26 mouse cellular contexts compared by ENCODE assay signal in genomic region chr11:79097736-79098135, GRCm38 (mm10).
"Had no signal": no experiment of that assay in that cellular context is flagged by ENCODE, and none has a peak within 500 bp of the region (broad histone marks: within the 10 kb centered on the region; RNA-seq: fewer than 3 reads in every experiment).

No protein-coding gene starts in this region.

- H3K4me2 ChIP-seq: heart, embryonic 13.5 days; heart, embryonic 15.5 days; hindbrain, embryonic 13.5 days; hindbrain, embryonic 15.5 days; kidney, embryonic 15.5 days; limb, embryonic 13.5 days; limb, embryonic 15.5 days; liver, embryonic 12.5 days had no signal

- H3K27me3 ChIP-seq: heart, embryonic 13.5 days; heart, embryonic 15.5 days; hindbrain, embryonic 13.5 days; hindbrain, embryonic 15.5 days; kidney, embryonic 15.5 days; limb, embryonic 13.5 days; limb, embryonic 15.5 days; liver, embryonic 12.5 days had no signal

- DNase-seq: gastrocnemius, adult 2 months; gastrocnemius, postnatal 10 days; gastrocnemius, postnatal 25 days; heart, adult 18-20 months; heart, postnatal 14 days; heart, postnatal 36 days; kidney, adult 11 months; kidney, adult 2 months; kidney, adult 9 months; kidney, postnatal 14 days; kidney, postnatal 36 days; layer of hippocampus, adult 9-11 months; layer of hippocampus, postnatal 36 days; left cerebral cortex, postnatal 4 days had no signal

- H3K27ac ChIP-seq: heart, embryonic 13.5 days; heart, embryonic 15.5 days; hindbrain, embryonic 13.5 days; hindbrain, embryonic 15.5 days; limb, embryonic 13.5 days; limb, embryonic 15.5 days; liver, embryonic 12.5 days; liver, embryonic 14.5 days had no signal

- H3K4me3 ChIP-seq: gastrocnemius, adult 2 months; heart, embryonic 10.5 days; heart, embryonic 13.5 days; heart, embryonic 15.5 days; hindbrain, embryonic 13.5 days; hindbrain, embryonic 15.5 days; kidney, embryonic 15.5 days; limb, embryonic 13.5 days; limb, embryonic 15.5 days; liver, embryonic 12.5 days had no signal

- ATAC-seq: hindbrain, postnatal 0 days; intestine, embryonic 16.5 days; liver, embryonic 12.5 days had no signal

- H3K9me3 ChIP-seq: heart, embryonic 10.5 days; heart, embryonic 13.5 days; heart, embryonic 15.5 days; hindbrain, embryonic 13.5 days; hindbrain, embryonic 15.5 days; kidney, embryonic 15.5 days; limb, embryonic 13.5 days; limb, embryonic 15.5 days; liver, embryonic 12.5 days had no signal

- H3K9ac ChIP-seq: heart, embryonic 13.5 days; heart, embryonic 15.5 days; hindbrain, embryonic 13.5 days; hindbrain, embryonic 15.5 days; kidney, embryonic 15.5 days; limb, embryonic 13.5 days; limb, embryonic 15.5 days; liver, embryonic 12.5 days; liver, embryonic 14.5 days had no signal

- H3K36me3 ChIP-seq: heart, embryonic 10.5 days; heart, embryonic 13.5 days; heart, embryonic 15.5 days; hindbrain, embryonic 13.5 days; hindbrain, embryonic 15.5 days; kidney, embryonic 15.5 days; limb, embryonic 13.5 days; limb, embryonic 15.5 days had no signal
